Mouse (Mus musculus) stomach, embryonic 14.5 days (tissue): ENCODE results near the gene Thap11. TPM values are rescaled to one million over a fixed set of nuclear protein-coding genes. Genes with fewer than 3 reads are reported as not detected.

Experiments used
- ATAC-seq: fragments of 200-750 bp; cut with Nextera tagmentation; 2 replicates; pipeline ENCODE4 v1.8.0; 2017; ENCODE audit warnings: low read depth, moderate TSS enrichment; ENCODE audit not compliant: insufficient number of reproducible peaks, insufficient read depth, low FRiP score
- H3K27ac ChIP-seq: fragments of 300-500 bp; sonication (generic); 2 replicates; pipeline ENCODE4 v1.5.1; 2014; ENCODE audit warnings: mild to moderate bottlenecking, low read length, moderate library complexity, mixed read lengths
- H3K27me3 ChIP-seq: fragments of 300-500 bp; sonication (generic); 2 replicates; pipeline ENCODE4 v1.6.1; 2014; ENCODE audit warnings: low read length, control low read depth, mixed read lengths; ENCODE audit not compliant: control insufficient read depth, insufficient read depth
- H3K36me3 ChIP-seq: fragments of 300-500 bp; sonication (generic); 2 replicates; pipeline ENCODE4 v1.6.1; 2014; ENCODE audit warnings: mild to moderate bottlenecking, control low read depth, low read length, moderate library complexity, mixed read lengths; ENCODE audit not compliant: control insufficient read depth, insufficient read depth
- H3K4me1 ChIP-seq: fragments of 300-500 bp; sonication (generic); 2 replicates; pipeline ENCODE4 v1.6.1; 2014; ENCODE audit warnings: low read length, control low read depth, mixed read lengths; ENCODE audit not compliant: control insufficient read depth, insufficient read depth
- H3K4me2 ChIP-seq: fragments of 300-500 bp; sonication (generic); replicated peaks from 2 replicates; pipeline ENCODE4 v1.6.1; 2014; ENCODE audit warnings: low read depth, low read length, control low read depth
- H3K4me3 ChIP-seq: fragments of 300-500 bp; sonication (generic); 2 replicates; pipeline ENCODE4 v1.5.1; 2014; ENCODE audit warnings: low read depth, low read length, control low read depth
- H3K9ac ChIP-seq: fragments of 300-500 bp; sonication (generic); replicated peaks from 2 replicates; pipeline ENCODE4 v1.6.1; 2014; ENCODE audit warnings: low read depth, mild to moderate bottlenecking, control low read depth, low read length, moderate library complexity, mixed read lengths
- H3K9me3 ChIP-seq: fragments of 300-500 bp; sonication (generic); 2 replicates; pipeline ENCODE4 v1.6.1; 2016; ENCODE audit warnings: low read depth, low read length, control low read depth; ENCODE audit not compliant: control insufficient read depth
- WGBS: fragments of 180-500 bp; shearing (Covaris S2); extraction: QIAGEN DNeasy Blood & Tissue Kit; methylation state at CpG from one replicate; pipeline ENCODE4 v1.1.7; 2014; 5-methylcytosine and 5-hydroxymethylcytosine counted together
- polyA plus RNA-seq: library from polyadenylated mRNA; unstranded; fragments of >200 nt; fragmentation: Nextera tagmentation; extraction: Ambion mirVana; gene quantifications from 2 replicates; pipeline ENCODE4 v1.2.1, GENCODE M21; 2014

Gene Thap11
- polyA plus RNA-seq, 1 experiment from 2014 or later: 51.4 TPM

- WGBS: under 1% methylated on average over 68 of the region's 68 CpGs
- Histone ChIP-seq H3K36me3 (no peaks in the 10 kb centered on the region; the same call in 1 of the 2 replicates), H3K4me1 (peaks cover 6% of the 10 kb centered on the region; the same call in 1 of the 2 replicates), H3K9ac (peak within 1 kb of the TSS; percentile 87), H3K4me3 (peak within 1 kb of the TSS; percentile 84), H3K27me3 (no peaks in the 10 kb centered on the region), H3K4me2 (peak within 1 kb of the TSS; percentile 72), H3K27ac (peak within 1 kb of the TSS; percentile 87), H3K9me3 (no peaks in the 10 kb centered on the region)
- ATAC-seq: peak; percentile 94
Measured at GRCm38 (mm10) chr8:105900180-105900940, 45.4 kb downstream of the Thap11 start, which contains the start of gene Pskh1. Gene Pskh1, plus strand, starts transcription at chr8:105900441.

- ATAC-seq: no peak
- Histone ChIP-seq H3K27me3 (no peaks in the 10 kb centered on the region), H3K4me2 (peak overlapping the region; percentile 72), H3K9ac (peak overlapping the region; percentile 87), H3K4me3 (peak overlapping the region; percentile 84), H3K4me1 (peaks cover 6% of the 10 kb centered on the region; the same call in 1 of the 2 replicates), H3K36me3 (no peaks in the 10 kb centered on the region), H3K9me3 (no peaks in the 10 kb centered on the region), H3K27ac (peak overlapping the region; percentile 87)
- WGBS: 30% methylated on average over 16 of the region's 16 CpGs
Measured at GRCm38 (mm10) chr8:105900941-105901616, 46.1 kb downstream of the Thap11 start.

Other genes with a start within 250 kb of the Thap11 start
- gene Ripor1, start 249.9 kb upstream of the Thap11 start, polyA plus RNA-seq: 18.5 and 20.8 TPM in 2 replicates
- gene Ctcf, start 218.6 kb upstream of the Thap11 start, polyA plus RNA-seq: 96.0 and 101 TPM in 2 replicates
- gene Agrp, start 217.7 kb upstream of the Thap11 start, polyA plus RNA-seq: 0.95 and 1.5 TPM in 2 replicates
- gene Carmil2, start 168.9 kb upstream of the Thap11 start, polyA plus RNA-seq: 1.0 and 1.1 TPM in 2 replicates
- gene Acd, start 154.0 kb upstream of the Thap11 start, polyA plus RNA-seq: 59.0 and 63.5 TPM in 2 replicates
- 15.9 and 18.0 TPM in 2 replicates for gene Pard6a, start 154.0 kb upstream of the Thap11 start, polyA plus RNA-seq
- not detected in 2 replicates for gene 4933405L10Rik, start 147.5 kb upstream of the Thap11 start, polyA plus RNA-seq
- gene Enkd1, start 146.9 kb upstream of the Thap11 start, polyA plus RNA-seq: 22.5 and 26.5 TPM in 2 replicates
- 14.4 and 14.5 TPM in 2 replicates for gene Gfod2, start 96.5 kb upstream of the Thap11 start, polyA plus RNA-seq
- 15.0 and 18.4 TPM in 2 replicates for gene Ranbp10, start 27.8 kb upstream of the Thap11 start, polyA plus RNA-seq
- 0.30 TPM in 1 of 2 replicates, not detected in the other for gene Tsnaxip1, start 27.4 kb upstream of the Thap11 start, polyA plus RNA-seq
- 47.2 and 52.3 TPM in 2 replicates for gene Cenpt, start 1.9 kb upstream of the Thap11 start, polyA plus RNA-seq
- gene Nutf2, start 5.4 kb downstream of the Thap11 start, polyA plus RNA-seq: 265 and 276 TPM in 2 replicates
- 34.4 and 36.9 TPM in 2 replicates for gene Edc4, start 25.7 kb downstream of the Thap11 start, polyA plus RNA-seq
- gene Nrn1l, start 38.4 kb downstream of the Thap11 start, polyA plus RNA-seq: 0.60 and 0.90 TPM in 2 replicates
- gene Pskh1, start 45.3 kb downstream of the Thap11 start, polyA plus RNA-seq: 30.2 and 30.5 TPM in 2 replicates
- gene Ctrl, start 78.7 kb downstream of the Thap11 start, polyA plus RNA-seq: 0.67 and 0.98 TPM in 2 replicates
- gene Psmb10, start 83.3 kb downstream of the Thap11 start, polyA plus RNA-seq: 40.0 and 42.6 TPM in 2 replicates
- 1.6 and 2.1 TPM in 2 replicates for gene Lcat, start 88.2 kb downstream of the Thap11 start, polyA plus RNA-seq
- 38.1 and 39.3 TPM in 2 replicates for gene Slc12a4, start 111.0 kb downstream of the Thap11 start, polyA plus RNA-seq
- not detected in 2 replicates for gene Dpep3, start 124.3 kb downstream of the Thap11 start, polyA plus RNA-seq
- 22.8 and 23.6 TPM in 2 replicates for gene Dus2, start 136.2 kb downstream of the Thap11 start, polyA plus RNA-seq
- gene Dpep2nb, start 150.8 kb downstream of the Thap11 start, polyA plus RNA-seq: 0.29 TPM in 1 of 2 replicates, not detected in the other
- 16.4 and 18.4 TPM in 2 replicates for gene Ddx28, start 156.8 kb downstream of the Thap11 start, polyA plus RNA-seq
- 9.6 and 10.5 TPM in 2 replicates for gene Nfatc3, start 203.7 kb downstream of the Thap11 start, polyA plus RNA-seq